Comparison of ENCODE assay signal across 12 mouse cellular contexts in the genomic region with DNA sequence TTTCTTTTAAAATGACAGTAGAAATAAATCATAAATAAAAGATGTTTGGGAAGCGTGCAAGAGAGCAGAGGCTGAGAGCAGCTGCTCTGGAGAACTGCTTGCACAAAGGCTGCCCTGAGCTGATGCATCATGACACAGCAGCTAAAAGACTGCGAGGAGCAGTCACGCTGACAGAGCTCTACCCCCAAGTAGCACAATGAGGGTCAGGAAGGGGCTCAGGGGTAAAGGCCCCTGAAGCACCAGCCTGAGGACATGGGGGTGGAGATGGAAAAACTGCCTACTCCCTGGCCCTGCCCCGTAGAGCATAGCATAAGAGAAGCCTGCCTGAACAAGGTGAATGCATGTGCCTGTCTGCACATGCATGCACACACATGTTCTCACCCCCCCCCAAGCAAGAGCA. TPM values are rescaled to one million over a fixed set of nuclear protein-coding genes. Genes with fewer than 3 reads are reported as not detected.
DNase-seq lines count a peak whose midpoint lies in the region; ATAC-seq lines count a peak whose summit lies in the region.
"Had no signal": no experiment of that assay in that cellular context is flagged by ENCODE, and none has a peak within 500 bp of the region (broad histone marks: within the 10 kb centered on the region; RNA-seq: fewer than 3 reads in every experiment).

No protein-coding gene starts in this region.

- 43% methylated on average over 4 of the region's 4 CpGs for WGBS in kidney, embryonic 14.5 days
- 37% methylated on average over 4 of the region's 4 CpGs for WGBS in forebrain, embryonic 15.5 days
- WGBS in intestine, embryonic 16.5 days, result 48% methylated on average over 4 of the region's 4 CpGs

- intact Hi-C loops in heart, postnatal 10 days (cut with DNase I), result loop anchor here (10.0 kb wide), 1 partner anchor 268 kb away; the partner anchor contains the start of genes 4931406C07Rik and Taf1d

- H3K4me1 ChIP-seq in kidney, embryonic 14.5 days (ENCODE audit: control insufficient read depth, insufficient read depth, low read length), result no peaks in the 10 kb centered on the region
- H3K4me1 ChIP-seq in forebrain, embryonic 15.5 days, result peaks cover 24% of the 10 kb centered on the region
- H3K4me1 ChIP-seq in intestine, embryonic 16.5 days (ENCODE audit: control insufficient read depth, insufficient read depth, low read length), result peaks cover 13% of the 10 kb centered on the region

- DNase-seq in kidney, adult 8-10 months, result no peak
- DNase-seq in retina, embryonic 14.5 days (ENCODE audit: low spot score), result peak; percentile 63
- DNase-seq in liver, result no peak
- DNase-seq in heart, postnatal 10 days, result no peak
- no peak for DNase-seq in layer of hippocampus, adult 18-20 months (ENCODE audit: low spot score in 2 of 2)
- DNase-seq: lung, adult 2 months; thymus, postnatal 4 days had no signal

- no peak overlapping the region for H3K9ac ChIP-seq in kidney, embryonic 14.5 days (ENCODE audit: low read depth, low read length)
- H3K9ac ChIP-seq in forebrain, embryonic 15.5 days (replicated peaks), result no peak overlapping the region
- no peak overlapping the region for H3K9ac ChIP-seq in intestine, embryonic 16.5 days (ENCODE audit: low read depth, low read length)
- H3K9ac ChIP-seq: embryonic facial prominence, embryonic 15.5 days had no signal

- no peak overlapping the region for H3K4me2 ChIP-seq in kidney, embryonic 14.5 days (replicated peaks; ENCODE audit: low read depth, low read length)
- H3K4me2 ChIP-seq in forebrain, embryonic 15.5 days (replicated peaks), result no peak overlapping the region
- no peak overlapping the region for H3K4me2 ChIP-seq in intestine, embryonic 16.5 days (ENCODE audit: low read depth, low read length)
- H3K4me2 ChIP-seq: embryonic facial prominence, embryonic 15.5 days had no signal

- no peaks in the 10 kb centered on the region for H3K9me3 ChIP-seq in kidney, embryonic 14.5 days (ENCODE audit: control insufficient read depth, low read length)
- no peaks in the 10 kb centered on the region for H3K9me3 ChIP-seq in forebrain, embryonic 15.5 days
- H3K9me3 ChIP-seq in intestine, embryonic 16.5 days (ENCODE audit: control insufficient read depth, low read length), result no peaks in the 10 kb centered on the region
- H3K9me3 ChIP-seq: embryonic facial prominence, embryonic 15.5 days had no signal

- no peaks in the 10 kb centered on the region for H3K36me3 ChIP-seq in kidney, embryonic 14.5 days (ENCODE audit: control insufficient read depth, insufficient read depth, low read length)
- H3K36me3 ChIP-seq in forebrain, embryonic 15.5 days, result peaks cover 1% of the 10 kb centered on the region; the same call in 1 of the 2 replicates
- H3K36me3 ChIP-seq in intestine, embryonic 16.5 days (ENCODE audit: control insufficient read depth, insufficient read depth, low read length), result no peaks in the 10 kb centered on the region

- peak; percentile 43; the same call in 1 of the 2 replicates for ATAC-seq in kidney, embryonic 14.5 days (ENCODE audit: low FRiP score, low TSS enrichment)
- peak; percentile 39 for ATAC-seq in forebrain, embryonic 15.5 days (replicated peaks)
- ATAC-seq in intestine, embryonic 16.5 days, result 0 out of 2 replicates have a peak, but pooled peaks have one; percentile 32

- no peaks in the 10 kb centered on the region for H3K27me3 ChIP-seq in kidney, embryonic 14.5 days (ENCODE audit: control insufficient read depth, insufficient read depth, low read length)
- H3K27me3 ChIP-seq in forebrain, embryonic 15.5 days, result no peaks in the 10 kb centered on the region
- no peaks in the 10 kb centered on the region for H3K27me3 ChIP-seq in intestine, embryonic 16.5 days (replicated peaks; ENCODE audit: control insufficient read depth, insufficient read depth, low read length)
- H3K27me3 ChIP-seq: embryonic facial prominence, embryonic 15.5 days had no signal

- H3K27ac ChIP-seq in kidney, embryonic 14.5 days (ENCODE audit: low read depth, low read length), result no peak overlapping the region
- peak overlapping the region; percentile 48; the same call in 1 of the 2 replicates for H3K27ac ChIP-seq in forebrain, embryonic 15.5 days (replicated peaks)
- no peak overlapping the region for H3K27ac ChIP-seq in intestine, embryonic 16.5 days (ENCODE audit: low read length)
- H3K27ac ChIP-seq: kidney, postnatal 0 days had no signal

- no peak overlapping the region for H3K4me3 ChIP-seq in kidney, embryonic 14.5 days (ENCODE audit: low read length)
- H3K4me3 ChIP-seq in forebrain, embryonic 15.5 days, result no peak overlapping the region
- no peak overlapping the region for H3K4me3 ChIP-seq in intestine, embryonic 16.5 days (ENCODE audit: low read length)
- H3K4me3 ChIP-seq: embryonic facial prominence, embryonic 15.5 days had no signal

RNA-seq across cellular contexts. Expression of gene Panx1, which starts 8.5 kb away (rescaled TPM):
- polyA plus RNA-seq in kidney, embryonic 14.5 days (2014; fragmentation: Nextera tagmentation; extraction: Ambion mirVana), result 52.8 and 71.2 TPM in 2 replicates
- polyA plus RNA-seq in forebrain, embryonic 15.5 days (2015; fragmentation: Nextera tagmentation; extraction: Ambion mirVana), result 150 and 151 TPM in 2 replicates
- 27.8 and 30.3 TPM in 2 replicates for polyA plus RNA-seq in intestine, embryonic 16.5 days (2015; fragmentation: Nextera tagmentation; extraction: Ambion mirVana)
- 10 to 100 TPM in 1 of 2 experiments, 1 to 10 TPM in 1; 9.5 to 12.2 TPM for total RNA-seq in heart, postnatal 10 days (2021)
- 10 to 100 TPM; 26.3 to 27.0 TPM for total RNA-seq in layer of hippocampus, adult 18-20 months (2021)
